Mouse (Mus musculus) cerebellum, postnatal 25 days (tissue): ENCODE results near the gene Ugt1a10.
A peak's percentile ranks its signal among the peaks of the same experiment; 100 is the strongest.
"Not testable (repeated sequence)": the region's sequence is repeated elsewhere in the genome, so short reads cannot be mapped to it uniquely, and the experiment has no call there.

Experiments used
- DNase-seq, 2 experiments: peaks; one replicate each; pipeline ENCODE4 v3.0.0; 2021; ENCODE audit warnings: mixed read lengths in 2 of 2

Gene Ugt1a10

DNA sequence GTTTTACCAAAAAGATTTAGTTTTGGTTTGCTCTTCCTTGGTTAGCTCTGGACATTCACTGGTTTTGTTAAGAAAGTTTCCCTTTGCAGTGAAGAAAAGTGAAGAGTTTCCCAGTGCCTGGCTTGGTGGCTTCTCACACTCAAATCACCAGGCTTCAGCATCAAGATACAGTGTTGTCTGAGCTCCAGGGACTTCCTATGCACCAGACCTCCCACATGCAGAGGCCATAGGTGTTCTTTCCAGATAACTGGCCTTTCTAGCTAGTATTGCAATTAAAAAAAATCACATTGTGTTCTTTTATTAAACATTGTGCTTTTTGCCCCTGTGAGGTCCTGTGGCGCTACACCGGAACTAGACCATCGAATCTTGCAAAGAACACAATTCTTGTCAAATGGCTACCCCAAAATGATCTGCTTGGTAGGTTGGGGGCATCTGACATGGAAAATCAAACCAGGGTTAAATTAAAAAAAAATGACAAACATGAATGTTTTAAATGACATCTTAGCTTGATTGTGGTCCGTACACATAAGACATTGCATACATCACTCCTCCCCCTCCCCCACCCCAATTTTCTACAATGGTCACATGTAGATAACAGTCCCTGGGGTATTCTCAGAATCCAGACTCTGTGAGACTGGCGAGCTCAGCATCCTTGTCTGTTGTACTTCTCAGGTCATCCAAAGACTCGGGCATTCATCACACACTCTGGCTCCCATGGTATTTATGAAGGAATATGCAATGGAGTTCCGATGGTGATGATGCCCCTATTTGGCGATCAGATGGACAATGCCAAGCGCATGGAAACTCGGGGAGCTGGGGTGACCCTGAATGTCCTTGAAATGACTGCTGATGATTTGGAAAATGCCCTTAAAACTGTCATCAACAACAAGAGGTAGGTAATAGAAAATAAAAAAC, 160.5 kb downstream of the Ugt1a10 start:
- DNase-seq = no peak

- DNase-seq = no peak
Observed at GRCm38 (mm10) chr1:88216551-88216950, 161.4 kb downstream of the Ugt1a10 start.

DNA sequence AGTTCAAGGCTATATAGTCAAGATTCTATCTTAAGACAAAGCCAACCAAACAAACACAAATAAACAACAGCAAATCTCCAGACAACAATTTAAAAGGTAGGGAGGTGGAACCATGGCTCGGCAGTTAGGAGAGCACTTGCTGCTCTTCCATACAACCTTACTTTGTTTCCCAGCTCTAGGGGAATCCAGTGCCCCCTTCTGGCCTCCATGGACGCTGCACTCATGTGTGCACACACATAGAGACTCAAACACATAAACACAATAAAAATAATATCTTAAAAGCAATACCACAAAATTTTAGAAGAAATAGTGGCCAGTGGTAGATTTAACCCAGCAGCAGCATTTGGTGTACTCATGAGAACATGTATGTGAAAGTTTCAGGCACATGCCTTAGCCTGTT, 162.0 kb downstream of the Ugt1a10 start:
- DNase-seq = no peak

DNA sequence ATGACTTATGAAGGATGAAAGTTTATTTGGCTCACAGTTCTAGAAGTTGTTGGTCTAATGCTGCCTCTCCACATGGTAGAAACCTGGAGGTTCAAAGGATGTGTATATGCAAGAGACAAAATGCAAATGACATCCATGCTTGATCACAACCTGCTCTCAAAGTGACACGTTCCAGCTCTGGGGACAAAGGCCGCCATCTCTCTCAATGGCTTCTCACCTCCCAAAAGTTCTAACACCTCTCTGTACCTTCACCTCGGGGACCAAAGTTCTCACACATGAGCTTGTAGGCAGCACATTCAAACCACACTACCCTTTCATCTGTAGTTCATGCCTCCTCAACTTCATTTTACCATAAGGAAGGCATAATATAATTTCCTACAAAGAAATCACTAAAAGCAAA, 162.4 kb downstream of the Ugt1a10 start:
- DNase-seq = no peak

- DNase-seq = peak in 1 of 2 experiments; percentile 14
Observed at GRCm38 (mm10) chr1:88218051-88218450, 162.9 kb downstream of the Ugt1a10 start.

DNA sequence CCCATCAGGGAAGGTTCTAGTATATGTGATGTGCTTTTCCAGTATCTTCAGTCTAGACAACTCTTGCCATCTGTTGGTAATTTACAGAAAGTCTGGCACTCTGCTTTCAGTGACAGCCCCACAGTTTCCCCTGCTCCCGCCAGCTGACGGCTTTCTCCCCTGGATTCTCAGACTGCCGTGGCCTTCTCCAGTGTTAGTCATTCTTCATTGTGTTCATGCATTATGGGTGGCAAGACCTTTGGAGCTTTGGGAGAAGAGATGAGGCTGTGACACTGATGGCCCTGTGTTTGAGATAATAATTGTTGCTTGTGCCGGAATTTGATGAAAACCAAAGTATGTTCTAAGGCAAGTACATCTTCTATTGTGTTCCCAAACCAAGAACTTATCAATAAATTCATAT, 163.4 kb downstream of the Ugt1a10 start:
- DNase-seq = no peak

DNA sequence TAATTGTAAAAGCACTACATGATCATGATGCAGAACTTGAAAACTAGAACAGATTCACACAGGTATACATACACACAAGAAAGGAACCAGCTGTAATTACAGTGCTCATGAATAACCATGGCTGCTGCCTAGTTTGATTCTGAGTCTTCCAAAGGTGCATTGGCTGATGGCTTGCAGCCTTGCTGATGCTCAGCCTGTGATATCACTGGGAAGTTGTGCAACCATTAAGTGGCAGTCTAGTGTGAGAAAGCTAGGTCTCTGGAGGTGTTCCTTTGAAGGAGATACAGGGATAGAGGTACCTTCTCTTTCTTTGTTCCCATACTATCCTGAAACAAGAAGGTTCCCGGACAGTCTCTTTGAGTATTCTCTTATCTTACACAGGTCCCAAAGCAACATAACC, 163.9 kb downstream of the Ugt1a10 start:
- no peak for DNase-seq

DNA sequence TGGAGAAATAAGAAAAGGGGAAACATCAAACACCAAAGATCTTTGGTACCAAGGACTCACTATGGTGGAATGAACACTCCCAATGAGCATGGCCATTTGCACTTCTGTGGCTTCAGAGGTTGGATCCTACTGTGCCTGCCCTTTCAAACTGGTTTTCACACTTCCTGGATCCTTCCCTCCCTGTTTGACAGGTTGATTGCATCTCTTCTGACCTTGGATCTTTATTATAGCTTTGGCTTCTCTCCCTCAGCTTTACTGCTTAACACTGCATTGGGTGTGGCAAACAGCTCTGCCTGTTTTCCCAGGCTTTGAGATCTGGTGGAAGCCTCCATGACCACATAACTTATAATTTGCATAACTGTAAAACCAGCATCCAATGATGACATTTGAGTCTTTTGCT, 165.1 kb downstream of the Ugt1a10 start:
- DNase-seq = no peak

GRCm38 (mm10) chr1:88222216-88222615, 167.0 kb downstream of the Ugt1a10 start:
- DNase-seq = no peak

DNA sequence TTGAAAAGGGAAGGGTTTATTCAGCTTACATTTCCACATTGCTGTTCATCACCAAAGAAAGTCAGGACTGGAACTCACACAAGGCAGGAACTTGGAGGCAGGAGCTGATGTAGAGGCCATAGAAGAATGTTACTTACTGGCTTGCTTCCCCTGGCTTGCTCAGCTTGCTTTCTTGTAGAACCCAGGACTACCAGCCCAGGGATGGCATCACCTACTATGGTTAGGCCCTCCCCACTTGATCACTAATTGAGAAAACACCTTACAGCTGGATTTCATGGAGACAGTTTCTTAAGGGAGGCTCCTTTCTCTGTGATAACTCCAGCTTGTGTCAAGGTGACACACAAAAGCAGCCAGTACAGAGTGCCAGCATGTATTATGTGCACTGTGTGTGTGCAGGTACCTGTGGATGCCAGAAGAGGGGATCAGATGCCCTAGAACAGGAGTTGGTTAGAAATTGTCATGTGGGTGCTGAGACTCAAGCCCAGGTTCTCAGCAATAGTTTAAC, 167.9 kb downstream of the Ugt1a10 start:
- not testable (repeated sequence) for DNase-seq

- DNase-seq = no peak
Observed at GRCm38 (mm10) chr1:88223591-88223990, 168.4 kb downstream of the Ugt1a10 start.

GRCm38 (mm10) chr1:88224029-88224776, 169.0 kb downstream of the Ugt1a10 start:
- DNase-seq = peak in 1 of 2 experiments; percentile 10

GRCm38 (mm10) chr1:88225301-88225700, 170.1 kb downstream of the Ugt1a10 start:
- not testable (repeated sequence) for DNase-seq

DNA sequence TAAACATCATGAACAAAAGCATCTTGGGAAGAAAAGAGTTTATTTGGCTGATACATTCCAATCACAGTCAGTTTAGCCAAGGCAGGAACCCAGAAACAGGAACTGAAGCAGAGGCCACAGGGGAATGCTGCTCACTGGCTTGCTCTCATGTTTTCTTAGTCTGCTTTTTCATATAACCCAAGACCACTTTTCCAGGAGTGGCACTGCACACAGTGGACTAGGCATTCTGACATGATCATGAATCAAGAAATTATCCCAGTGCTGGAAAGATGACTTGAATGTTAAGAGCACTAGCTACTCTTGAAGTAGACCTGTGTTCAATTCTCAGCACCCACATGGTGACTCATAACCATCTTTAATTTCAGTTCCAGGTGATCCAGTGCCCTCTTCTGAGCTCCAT, 170.6 kb downstream of the Ugt1a10 start:
- DNase-seq = no peak

GRCm38 (mm10) chr1:88226670-88227379, 171.6 kb downstream of the Ugt1a10 start, which contains the start of gene Mroh2a:
Mroh2a (plus strand) TSS chr1:88226986.
- DNase-seq = peak in 1 of 2 experiments; percentile 1

DNA sequence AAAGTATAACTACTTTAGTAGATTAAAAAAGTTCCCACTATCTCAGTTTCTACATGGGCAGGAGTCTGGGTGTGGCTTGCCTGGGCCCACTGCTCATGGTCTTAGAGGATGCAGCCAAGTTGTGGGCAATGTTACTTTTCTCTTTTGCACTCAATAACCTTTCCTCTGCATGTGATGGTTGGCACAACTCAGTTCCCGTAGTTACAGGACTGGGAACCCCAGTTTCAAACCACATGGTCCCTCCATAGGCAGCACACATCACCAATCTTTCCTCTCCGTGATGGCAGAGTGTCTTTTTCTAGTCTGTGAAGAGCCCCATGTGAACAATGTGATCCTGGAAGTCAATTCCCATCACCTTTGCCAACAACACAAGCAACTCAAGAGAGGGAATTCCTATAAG, 172.3 kb downstream of the Ugt1a10 start:
- no peak for DNase-seq

DNA sequence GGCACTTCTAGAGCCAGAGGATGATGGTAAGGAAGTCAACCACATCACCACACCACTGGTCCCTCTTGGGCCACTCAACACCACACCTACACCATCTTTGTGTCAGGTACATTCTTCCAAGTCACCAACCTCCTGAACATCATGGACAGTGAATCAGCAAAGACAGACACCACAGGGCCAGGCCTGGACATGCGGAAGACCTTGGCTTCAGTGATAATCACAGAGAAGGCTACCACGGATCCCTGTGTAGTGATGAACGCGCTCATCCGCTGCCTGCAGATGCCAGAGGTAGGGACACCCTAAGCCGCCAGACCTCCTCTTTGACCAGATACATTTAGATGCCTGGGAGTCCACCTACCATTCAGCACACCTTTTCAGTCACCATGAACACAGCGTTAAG, 172.9 kb downstream of the Ugt1a10 start:
- DNase-seq = peak; percentile 9 to 10

DNA sequence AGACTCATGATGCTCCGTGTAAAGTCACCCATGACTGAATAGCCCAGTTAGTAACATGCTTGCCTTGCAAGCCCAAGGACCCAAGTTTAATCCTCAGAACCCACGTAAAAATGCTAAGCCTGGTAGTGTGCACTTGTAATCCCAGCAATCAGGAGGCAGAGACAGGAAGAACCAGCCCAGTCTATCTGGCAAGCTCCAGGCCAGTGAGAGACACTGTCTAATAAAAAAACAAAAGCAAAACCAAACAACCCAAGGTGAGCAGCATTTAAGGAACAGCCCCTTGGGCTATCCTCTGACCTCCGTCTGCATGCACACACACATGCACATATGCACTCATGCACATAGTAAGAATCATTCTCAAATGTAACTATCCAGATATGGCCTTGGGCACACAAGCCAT, 174.4 kb downstream of the Ugt1a10 start:
- no peak for DNase-seq

DNA sequence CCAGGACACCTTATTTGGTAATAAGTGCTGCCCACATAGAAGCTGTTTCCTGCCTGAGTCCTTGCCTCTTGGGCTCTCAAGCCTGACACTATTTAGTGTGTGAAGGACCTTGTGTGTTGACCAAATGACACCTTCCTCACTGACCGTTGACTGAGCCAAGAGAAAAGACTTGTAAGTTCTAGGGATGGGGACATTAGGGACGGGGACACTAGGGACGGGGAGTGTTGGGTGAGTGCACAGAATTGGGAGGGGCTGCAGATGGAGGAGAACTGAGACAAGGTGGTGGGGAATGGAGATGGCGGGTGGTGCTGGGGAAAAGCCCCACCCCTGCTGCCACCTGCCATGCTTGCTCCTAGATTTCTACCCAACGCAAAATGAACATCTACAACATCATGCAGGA, 174.8 kb downstream of the Ugt1a10 start:
- DNase-seq = no peak

- DNase-seq = no peak
Observed at GRCm38 (mm10) chr1:88230421-88230820, 175.2 kb downstream of the Ugt1a10 start.

DNA sequence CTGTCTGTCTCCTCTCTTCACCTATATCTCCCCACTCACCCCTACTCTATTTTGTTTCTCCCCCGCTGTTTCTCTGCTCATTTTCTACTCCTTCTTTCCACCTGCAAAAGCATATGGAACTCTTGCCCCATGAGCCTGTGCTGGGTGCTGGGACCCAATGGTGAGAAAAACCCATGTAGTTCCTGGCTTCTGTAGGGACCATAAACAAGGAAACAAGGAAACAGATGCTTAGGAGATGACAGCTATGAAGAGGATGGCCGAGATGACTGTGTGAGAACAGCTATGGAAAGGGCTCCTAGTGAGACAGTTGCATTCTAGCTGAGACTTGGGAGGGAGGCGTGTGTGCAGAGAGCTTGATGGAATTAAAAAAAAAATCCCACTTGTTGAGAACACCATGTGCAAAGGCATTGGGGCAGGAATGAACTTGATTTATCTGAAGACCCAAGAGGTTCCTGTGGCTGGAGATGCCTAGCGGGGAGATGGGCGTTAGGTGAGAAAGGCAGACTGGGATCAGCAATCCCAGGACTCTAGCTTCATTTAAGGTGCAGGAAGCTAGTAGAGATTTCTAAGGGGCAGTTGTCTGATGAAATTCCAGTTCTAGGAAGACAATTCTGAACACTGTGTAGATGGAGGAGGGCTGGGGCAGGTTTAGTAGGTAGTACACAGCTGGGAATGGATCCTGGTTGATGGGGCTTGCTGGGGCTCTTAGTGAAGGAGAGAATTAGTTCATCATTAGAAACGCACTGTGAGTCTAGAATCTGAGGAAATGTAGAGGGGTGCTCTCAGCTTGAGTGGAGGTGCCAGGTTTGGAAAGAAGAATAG, 176.0 kb downstream of the Ugt1a10 start:
- no peak for DNase-seq
